Comparison of ENCODE assay signal across 9 mouse cellular contexts in the genomic region with DNA sequence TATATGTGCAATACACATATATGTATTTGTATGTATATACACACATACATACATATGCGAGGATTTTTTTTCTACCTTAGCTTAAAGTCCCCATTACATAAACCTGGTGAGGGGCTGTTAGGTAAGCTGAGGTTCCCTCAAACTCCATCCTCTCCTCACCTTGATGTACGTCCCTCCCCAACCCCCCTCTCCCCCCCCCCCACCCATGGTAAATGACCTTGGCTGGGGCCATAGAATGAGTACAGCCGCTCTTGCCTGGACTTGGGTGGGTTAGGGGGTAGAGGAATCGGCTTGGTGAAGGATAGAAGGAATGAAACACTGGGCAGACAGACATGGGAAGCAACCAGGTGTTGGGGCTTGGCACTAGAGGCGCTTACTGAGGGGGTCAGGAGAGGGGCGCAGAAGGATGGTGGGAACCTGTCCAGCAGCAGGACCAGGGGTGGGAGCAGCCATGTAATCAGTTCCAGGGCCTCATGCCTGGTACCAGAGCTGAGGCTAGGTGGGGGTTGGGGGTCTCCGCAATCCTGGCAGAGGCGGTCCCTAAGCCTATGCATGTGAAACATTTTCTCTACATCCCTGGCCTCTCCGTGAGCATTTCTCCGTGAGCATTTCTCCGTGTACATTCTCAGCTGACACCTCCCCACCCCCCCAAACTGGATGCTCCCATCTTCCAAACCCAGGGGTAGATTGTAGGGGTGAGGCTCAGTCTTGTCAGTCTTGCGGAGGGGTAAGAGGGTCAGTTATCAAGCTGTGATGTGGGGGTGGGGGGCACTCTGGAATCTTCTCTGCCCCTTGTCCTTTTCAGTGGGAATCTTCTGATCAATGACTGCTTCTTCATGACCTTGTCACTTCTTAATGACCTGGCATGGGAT. TPM values are rescaled to one million over a fixed set of nuclear protein-coding genes. Genes with fewer than 3 reads are reported as not detected.
A peak's percentile ranks its signal among the peaks of the same experiment; 100 is the strongest.
DNase-seq lines count a peak whose midpoint lies in the region; ATAC-seq and TF ChIP-seq lines count a peak whose summit lies in the region.
"Had no signal": no experiment of that assay in that cellular context is flagged by ENCODE, and none has a peak within 500 bp of the region (broad histone marks: within the 10 kb centered on the region; RNA-seq: fewer than 3 reads in every experiment).

No protein-coding gene starts in this region.

- WGBS in heart, postnatal 0 days = 13% methylated on average over 12 of the region's 12 CpGs
- 22% methylated on average over 12 of the region's 12 CpGs for WGBS in hindbrain, postnatal 0 days
- WGBS in neural tube, embryonic 12.5 days = 44% methylated on average over 12 of the region's 12 CpGs

- no peaks in the 10 kb centered on the region for H3K9me3 ChIP-seq in heart, postnatal 0 days (replicated peaks; ENCODE audit: control insufficient read depth, low read length)
- no peaks in the 10 kb centered on the region for H3K9me3 ChIP-seq in hindbrain, postnatal 0 days (ENCODE audit: low read length)
- H3K9me3 ChIP-seq in neural tube, embryonic 12.5 days = no peaks in the 10 kb centered on the region

- H3K4me3 ChIP-seq in heart, postnatal 0 days (ENCODE audit: low read depth, low read length) = peak overlapping the region; percentile 60
- peak overlapping the region; percentile 70 for H3K4me3 ChIP-seq in hindbrain, postnatal 0 days (ENCODE audit: low read length)
- H3K4me3 ChIP-seq in neural tube, embryonic 12.5 days = peak overlapping the region; percentile 51

- peak overlapping the region; percentile 44 for H3K9ac ChIP-seq in heart, postnatal 0 days (replicated peaks; ENCODE audit: low read depth, low read length)
- peak overlapping the region; percentile 74 for H3K9ac ChIP-seq in hindbrain, postnatal 0 days (replicated peaks; ENCODE audit: low read length)
- peak overlapping the region; percentile 69 for H3K9ac ChIP-seq in neural tube, embryonic 12.5 days

- H3K27me3 ChIP-seq in heart, postnatal 0 days (ENCODE audit: control insufficient read depth, insufficient read depth, low read length) = no peaks in the 10 kb centered on the region
- H3K27me3 ChIP-seq in hindbrain, postnatal 0 days (ENCODE audit: insufficient read depth, low read length) = no peaks in the 10 kb centered on the region
- H3K27me3 ChIP-seq in neural tube, embryonic 12.5 days (replicated peaks) = no peaks in the 10 kb centered on the region
- H3K27me3 ChIP-seq: Patski had no signal

- intact Hi-C loops in heart, postnatal 14 days (cut with DNase I) = no loop called here

- H3K4me2 ChIP-seq in heart, postnatal 0 days (ENCODE audit: low read depth, low read length) = peak overlapping the region; percentile 74
- H3K4me2 ChIP-seq in hindbrain, postnatal 0 days (ENCODE audit: low read depth, low read length) = peak overlapping the region; percentile 69
- H3K4me2 ChIP-seq in neural tube, embryonic 12.5 days (replicated peaks) = peak overlapping the region; percentile 66

- peaks cover 26% of the 10 kb centered on the region for H3K4me1 ChIP-seq in heart, postnatal 0 days (ENCODE audit: control insufficient read depth, insufficient read depth)
- peaks cover 13% of the 10 kb centered on the region; the same call in 1 of the 2 replicates for H3K4me1 ChIP-seq in hindbrain, postnatal 0 days (ENCODE audit: insufficient read depth, low read length)
- peaks cover 23% of the 10 kb centered on the region for H3K4me1 ChIP-seq in neural tube, embryonic 12.5 days

- DNase-seq in heart, postnatal 0 days (ENCODE audit: low spot score) = no peak
- no peak for DNase-seq in heart, postnatal 14 days
- DNase-seq in cerebellum, postnatal 14 days = peak; percentile 64 to 73
- peak; percentile 63 for DNase-seq in hindbrain, postnatal 0 days (ENCODE audit: low spot score)
- no peak for DNase-seq in gastrocnemius, postnatal 10 days
- no peak for DNase-seq in layer of hippocampus, postnatal 10 days (ENCODE audit: low spot score in 2 of 2)

- H3K36me3 ChIP-seq in heart, postnatal 0 days (replicated peaks; ENCODE audit: control insufficient read depth, insufficient read depth, low read length) = peaks cover 19% of the 10 kb centered on the region
- peaks cover 10% of the 10 kb centered on the region; the same call in 1 of the 2 replicates for H3K36me3 ChIP-seq in hindbrain, postnatal 0 days (ENCODE audit: insufficient read depth, low read length)
- peaks cover 17% of the 10 kb centered on the region for H3K36me3 ChIP-seq in neural tube, embryonic 12.5 days

- no peak for TF ChIP-seq EP300 in heart, postnatal 0 days (IDR thresholded peaks at IDR 0.05; ENCODE audit: low read depth)

- no peak for TF ChIP-seq CTCF in heart, postnatal 0 days (IDR thresholded peaks at IDR 0.05; ENCODE audit: low read depth)
- no peak for TF ChIP-seq CTCF in hindbrain, postnatal 0 days (IDR thresholded peaks at IDR 0.05; ENCODE audit: low read depth)

- H3K27ac ChIP-seq in heart, postnatal 0 days (ENCODE audit: low read depth) = peak overlapping the region; percentile 87
- peak overlapping the region; percentile 89 for H3K27ac ChIP-seq in hindbrain, postnatal 0 days
- H3K27ac ChIP-seq in neural tube, embryonic 12.5 days = no peak overlapping the region

- no peak; the same call in 1 of the 2 replicates for ATAC-seq in heart, postnatal 0 days (ENCODE audit: insufficient read depth, low read depth)
- ATAC-seq in hindbrain, postnatal 0 days = peak; percentile 57
- peak; percentile 31; the same call in 1 of the 2 replicates for ATAC-seq in neural tube, embryonic 12.5 days (ENCODE audit: low FRiP score, low read depth)
- ATAC-seq in monocyte, adult 5-6 weeks (replicated peaks; ENCODE audit: insufficient number of reproducible peaks, low FRiP score, low TSS enrichment, poor library complexity, severe bottlenecking) = no peak
- ATAC-seq: Patski had no signal

RNA-seq across cellular contexts. Expression of gene Sv2a, which starts 0.8 kb away (rescaled TPM):
- total RNA-seq in heart, postnatal 0 days (2014; rRNA removed; ENCODE audit: low replicate concordance) = 9.8 and 15.4 TPM in 2 replicates
- polyA plus RNA-seq in heart, postnatal 0 days (2015; fragmentation: Nextera tagmentation; extraction: Ambion mirVana) = 10.8 and 11.2 TPM in 2 replicates
- 1 to 10 TPM; 7.0 to 7.7 TPM for total RNA-seq in heart, postnatal 14 days (2021)
- 133 and 136 TPM in 2 replicates for total RNA-seq in hindbrain, postnatal 0 days (2014; rRNA removed)
- 138 and 151 TPM in 2 replicates for polyA plus RNA-seq in hindbrain, postnatal 0 days (2015; fragmentation: Nextera tagmentation; extraction: Ambion mirVana)
- 44.4 and 44.8 TPM in 2 replicates for polyA plus RNA-seq in neural tube, embryonic 12.5 days (2016; fragmentation: Nextera tagmentation; extraction: Ambion mirVana)
- 0.21 to 0.29 TPM in 2 of 3 replicates, not detected in the other for total RNA-seq in monocyte, adult 5-6 weeks (2017)
- total RNA-seq in gastrocnemius, postnatal 10 days (2021) = 1 to 10 TPM; 4.1 TPM
- 100 to 1,000 TPM; 317 to 343 TPM for total RNA-seq in layer of hippocampus, postnatal 10 days (2021)

RNA-seq across cellular contexts. Expression of gene Sf3b4, which starts 9.6 kb away (rescaled TPM):
- 34.5 and 41.7 TPM in 2 replicates for total RNA-seq in heart, postnatal 0 days (2014; rRNA removed; ENCODE audit: low replicate concordance)
- polyA plus RNA-seq in heart, postnatal 0 days (2015; fragmentation: Nextera tagmentation; extraction: Ambion mirVana) = 48.3 and 48.6 TPM in 2 replicates
- total RNA-seq in heart, postnatal 14 days (2021) = 10 to 100 TPM; 18.3 to 22.3 TPM
- 67.7 and 94.8 TPM in 2 replicates for total RNA-seq in hindbrain, postnatal 0 days (2014; rRNA removed)
- polyA plus RNA-seq in hindbrain, postnatal 0 days (2015; fragmentation: Nextera tagmentation; extraction: Ambion mirVana) = 134 and 144 TPM in 2 replicates
- polyA plus RNA-seq in neural tube, embryonic 12.5 days (2016; fragmentation: Nextera tagmentation; extraction: Ambion mirVana) = 165 and 183 TPM in 2 replicates
- total RNA-seq in monocyte, adult 5-6 weeks (2017) = 4.0 to 14.2 TPM (median 7.5 TPM) in 3 replicates
- total RNA-seq in gastrocnemius, postnatal 10 days (2021) = 10 to 100 TPM; 18.4 to 22.5 TPM
- 10 to 100 TPM; 54.3 to 55.7 TPM for total RNA-seq in layer of hippocampus, postnatal 10 days (2021)

RNA-seq across cellular contexts. Expression of gene Mtmr11, which starts 19.9 kb away (rescaled TPM):
- 4.4 and 18.9 TPM in 2 replicates for total RNA-seq in heart, postnatal 0 days (2014; rRNA removed; ENCODE audit: low replicate concordance)
- polyA plus RNA-seq in heart, postnatal 0 days (2015; fragmentation: Nextera tagmentation; extraction: Ambion mirVana) = 6.8 and 6.9 TPM in 2 replicates
- 1 to 10 TPM; 3.1 to 4.0 TPM for total RNA-seq in heart, postnatal 14 days (2021)
- 11.0 and 11.7 TPM in 2 replicates for total RNA-seq in hindbrain, postnatal 0 days (2014; rRNA removed)
- polyA plus RNA-seq in hindbrain, postnatal 0 days (2015; fragmentation: Nextera tagmentation; extraction: Ambion mirVana) = 11.4 and 14.0 TPM in 2 replicates
- polyA plus RNA-seq in neural tube, embryonic 12.5 days (2016; fragmentation: Nextera tagmentation; extraction: Ambion mirVana) = 9.8 and 14.1 TPM in 2 replicates
- 0.43 to 2.4 TPM in 2 of 3 replicates, not detected in the other for total RNA-seq in monocyte, adult 5-6 weeks (2017)
- total RNA-seq in gastrocnemius, postnatal 10 days (2021) = 10 to 100 TPM in 1 of 2 experiments, 1 to 10 TPM in 1; 4.3 to 12.0 TPM
- total RNA-seq in layer of hippocampus, postnatal 10 days (2021) = 1 to 10 TPM; 5.5 to 9.2 TPM

RNA-seq across cellular contexts. Expression of gene Bola1, which starts 37.8 kb away (rescaled TPM):
- total RNA-seq in heart, postnatal 0 days (2014; rRNA removed; ENCODE audit: low replicate concordance) = 30.0 and 78.1 TPM in 2 replicates
- 52.4 and 55.3 TPM in 2 replicates for polyA plus RNA-seq in heart, postnatal 0 days (2015; fragmentation: Nextera tagmentation; extraction: Ambion mirVana)
- total RNA-seq in heart, postnatal 14 days (2021) = 10 to 100 TPM; 17.5 to 18.2 TPM
- 40.4 and 42.9 TPM in 2 replicates for total RNA-seq in hindbrain, postnatal 0 days (2014; rRNA removed)
- polyA plus RNA-seq in hindbrain, postnatal 0 days (2015; fragmentation: Nextera tagmentation; extraction: Ambion mirVana) = 62.1 and 63.0 TPM in 2 replicates
- polyA plus RNA-seq in neural tube, embryonic 12.5 days (2016; fragmentation: Nextera tagmentation; extraction: Ambion mirVana) = 60.8 and 69.5 TPM in 2 replicates
- 3.9 to 8.1 TPM (median 6.9 TPM) in 3 replicates for total RNA-seq in monocyte, adult 5-6 weeks (2017)
- total RNA-seq in gastrocnemius, postnatal 10 days (2021) = 10 to 100 TPM; 23.3 to 28.3 TPM
- 10 to 100 TPM; 20.9 to 22.8 TPM for total RNA-seq in layer of hippocampus, postnatal 10 days (2021)

RNA-seq across cellular contexts. Expression of gene Hist2h2ab, which starts 37.9 kb away (rescaled TPM):
- 41.6 and 50.4 TPM in 2 replicates for total RNA-seq in heart, postnatal 0 days (2014; rRNA removed; ENCODE audit: low replicate concordance)
- polyA plus RNA-seq in heart, postnatal 0 days (2015; fragmentation: Nextera tagmentation; extraction: Ambion mirVana) = not detected in 2 replicates
- total RNA-seq in heart, postnatal 14 days (2021) = 1 to 10 TPM; 4.4 to 5.2 TPM
- 74.8 and 161 TPM in 2 replicates for total RNA-seq in hindbrain, postnatal 0 days (2014; rRNA removed)
- polyA plus RNA-seq in hindbrain, postnatal 0 days (2015; fragmentation: Nextera tagmentation; extraction: Ambion mirVana) = not detected in 2 replicates
- polyA plus RNA-seq in neural tube, embryonic 12.5 days (2016; fragmentation: Nextera tagmentation; extraction: Ambion mirVana) = 1.7 TPM in 1 of 2 replicates, not detected in the other
- total RNA-seq in monocyte, adult 5-6 weeks (2017) = 11.5 to 28.2 TPM (median 14.2 TPM) in 3 replicates
- total RNA-seq in gastrocnemius, postnatal 10 days (2021) = 10 to 100 TPM; 10.3 to 10.7 TPM
- total RNA-seq in layer of hippocampus, postnatal 10 days (2021) = 10 to 100 TPM; 16.7 to 16.8 TPM

Comparison
In these comparisons a context has a peak if more than half of its experiments do, and no peak if none do; other contexts are left out.
1. ATAC-seq: peak in hindbrain, postnatal 0 days (single experiment) and neural tube, embryonic 12.5 days (single experiment); none in heart, postnatal 0 days (single experiment) and monocyte, adult 5-6 weeks (single experiment).
2. DNase-seq: peak in cerebellum, postnatal 14 days (2 of 2) and hindbrain, postnatal 0 days (single experiment); none in heart, postnatal 0 days (single experiment), heart, postnatal 14 days (0 of 2), gastrocnemius, postnatal 10 days (single experiment) and layer of hippocampus, postnatal 10 days (0 of 2).
3. Peak in every context shown above with its lines, with median percentiles within 50 percentile points of each other: H3K4me2 ChIP-seq, H3K4me3 ChIP-seq and H3K9ac ChIP-seq.